Mouse (Mus musculus) embryonic stem cell, embryonic (primary cell): ENCODE data around the gene Gm42372.

ENCODE experiments used
- CTCF ChIA-PET, 4 experiments: fragments of 300-600 bp in 2 of 4; fragments of 350-600 bp in 2 of 4; sonication (Branson Sonifier 250); formaldehyde crosslinking; loops; one replicate each; lab custom pipeline; 2022; ENCODE audit warnings: inconsistent platforms in 2 of 4; lab: Charles Lee
- POLR2A ChIA-PET, 4 experiments: fragments of 300-600 bp in 2 of 4; fragments of 350-600 bp in 2 of 4; sonication (Branson Sonifier 250); formaldehyde crosslinking; loops; one replicate each; lab custom pipeline; 2022; ENCODE audit warnings: antibody characterized with exemption in 4 of 4, inconsistent platforms in 1 of 4; lab: Charles Lee

Gm42372 gene

DNA sequence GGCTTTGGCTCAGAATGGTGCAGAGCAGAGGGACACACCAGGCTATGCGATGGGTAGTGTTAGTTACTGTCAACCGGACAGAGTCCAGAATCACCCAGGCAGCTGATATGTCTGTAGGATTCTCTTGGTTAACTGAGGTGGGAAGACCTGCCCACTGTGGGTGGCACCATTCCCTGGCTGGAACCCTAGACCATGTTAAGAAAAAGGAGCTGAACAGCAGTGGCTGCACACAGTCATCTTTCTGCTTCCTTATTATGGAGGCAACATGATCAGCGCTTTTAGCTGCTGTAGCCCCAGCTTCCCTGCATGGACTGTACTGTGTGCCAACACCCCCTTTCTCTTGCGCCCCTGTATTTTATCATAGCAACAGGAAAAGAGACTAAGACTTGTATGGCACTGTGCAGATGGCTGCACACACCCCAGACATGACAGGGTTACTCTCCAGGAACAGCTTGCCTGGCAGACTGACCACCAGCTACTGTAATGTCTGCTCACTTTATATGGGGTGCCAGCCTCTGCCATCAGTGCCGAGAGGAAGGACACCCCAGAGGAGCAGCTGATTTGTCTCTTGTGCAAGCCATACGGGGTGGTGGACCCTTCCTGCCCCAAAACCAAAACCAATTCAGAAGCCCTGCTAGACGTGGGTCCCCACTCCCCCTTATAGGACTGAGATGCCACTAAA lies 29.2 kb downstream of the Gm42372 start:
- CTCF ChIA-PET: no interaction called here
- POLR2A ChIA-PET: interaction anchor here in 3 of 4 experiments (0.5 to 1.5 kb wide), 5 partner anchors 9 to 266 kb away, joined by 3 read pairs; no protein-coding TSS in a partner anchor

- CTCF ChIA-PET: interaction anchor here in 2 of 4 experiments (0.8 to 1.6 kb wide), 7 partner anchors 9 to 88 kb away, joined by 3 to 6 read pairs (median 4); no protein-coding TSS in a partner anchor
Observed at GRCm38 (mm10) chr7:17015381-17015780, 32.5 kb downstream of the Gm42372 start.

GRCm38 (mm10) chr7:17017036-17017435 lies 34.1 kb downstream of the Gm42372 start:
- ChIA-PET CTCF (interaction anchor here (0.7 to 1.3 kb wide), 7 partner anchors 14 to 84 kb away, joined by 3 to 4 read pairs (median 3); no protein-coding TSS in a partner anchor), POLR2A (interaction anchor here in 3 of 4 experiments (0.5 to 1.9 kb wide), 8 partner anchors 10 to 220 kb away, joined by 3 to 5 read pairs (median 4); no protein-coding TSS in a partner anchor)

More at GRCm38 (mm10) chr7:17015381-17015780, 32.5 kb downstream of the Gm42372 start:
- POLR2A ChIA-PET: interaction anchor here in 3 of 4 experiments (0.6 to 1.7 kb wide), 6 partner anchors 10 to 46 kb away, joined by 3 to 6 read pairs (median 4); no protein-coding TSS in a partner anchor

DNA sequence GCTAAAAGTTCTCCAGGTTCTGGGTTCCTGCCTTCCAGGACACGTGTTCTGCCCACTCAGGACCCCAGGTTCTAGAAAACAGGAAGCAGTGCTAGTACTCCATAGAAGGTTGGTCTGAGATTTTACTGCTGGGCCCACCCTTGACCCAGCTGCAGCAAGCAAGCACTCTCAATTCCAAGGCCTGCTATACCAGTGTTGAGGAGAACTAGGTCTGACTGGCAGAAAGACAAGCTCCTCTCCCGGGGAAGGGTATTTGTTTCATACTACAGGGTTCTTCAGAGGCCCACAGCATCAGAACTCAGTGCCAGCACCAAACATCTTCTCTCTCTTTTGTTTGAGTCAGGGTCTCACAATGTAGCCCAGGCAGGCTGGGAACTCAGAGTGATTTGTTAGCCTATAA lies 35.0 kb downstream of the Gm42372 start:
- POLR2A ChIA-PET: interaction anchor here in 2 of 4 experiments (0.8 to 1.9 kb wide), 4 partner anchors 11 to 70 kb away, joined by 3 to 5 read pairs (median 4); no protein-coding TSS in a partner anchor

GRCm38 (mm10) chr7:17019426-17020166 lies 36.7 kb downstream of the Gm42372 start:
- CTCF ChIA-PET: interaction anchor here in 1 of 4 experiments (1.0 kb wide), 1 partner anchor 31 kb away, joined by 3 read pairs; no protein-coding TSS in a partner anchor
- POLR2A ChIA-PET: interaction anchor here in 1 of 4 experiments (1.0 kb wide), 1 partner anchor 43 kb away, joined by 3 read pairs; no protein-coding TSS in a partner anchor

More for the DNA sequence above, 35.0 kb downstream of the Gm42372 start:
- CTCF ChIA-PET: interaction anchor here in 1 of 4 experiments (1.0 to 1.3 kb wide), 3 partner anchors 33 to 85 kb away, joined by 3 to 4 read pairs (median 3); no protein-coding TSS in a partner anchor

- POLR2A ChIA-PET: interaction anchor here in 1 of 4 experiments (0.6 kb wide), 1 partner anchor 100 kb away, joined by 5 read pairs; no protein-coding TSS in a partner anchor
- CTCF ChIA-PET: interaction anchor here in 1 of 4 experiments (2.2 kb wide), 1 partner anchor 20 kb away, joined by 7 read pairs; no protein-coding TSS in a partner anchor
Observed at GRCm38 (mm10) chr7:17022176-17022575, 39.3 kb downstream of the Gm42372 start.

GRCm38 (mm10) chr7:17023701-17024100 lies 40.8 kb downstream of the Gm42372 start:
- ChIA-PET POLR2A (interaction anchor here in 3 of 4 experiments (0.7 to 1.4 kb wide), 4 partner anchors 12 to 181 kb away, joined by 3 to 4 read pairs (median 3); partner anchors contain the start of gene Prkd2 (in 1 of the 3)), CTCF (interaction anchor here (0.6 to 2.2 kb wide), 7 partner anchors 8 to 213 kb away, joined by 3 to 7 read pairs (median 3); no protein-coding TSS in a partner anchor)

GRCm38 (mm10) chr7:17024141-17024540 lies 41.3 kb downstream of the Gm42372 start:
- ChIA-PET CTCF (interaction anchor here in 3 of 4 experiments (1.2 to 2.2 kb wide), 5 partner anchors 8 to 129 kb away, joined by 3 to 7 read pairs (median 3); no protein-coding TSS in a partner anchor), POLR2A (interaction anchor here in 3 of 4 experiments (0.7 to 1.4 kb wide), 4 partner anchors 12 to 181 kb away, joined by 3 to 4 read pairs (median 3); partner anchors contain the start of gene Prkd2 (in 1 of the 3))

- POLR2A ChIA-PET: interaction anchor here in 2 of 4 experiments (1.0 to 1.8 kb wide), 8 partner anchors 9 to 75 kb away, joined by 3 to 6 read pairs (median 4); partner anchors contain the start of gene Gm42372 (in 1 of the 2)
- CTCF ChIA-PET: interaction anchor here (0.5 to 2.1 kb wide), 10 partner anchors 9 to 1068 kb away, joined by 3 to 6 read pairs (median 3); no protein-coding TSS in a partner anchor
Observed at GRCm38 (mm10) chr7:17024814-17025504, 42.1 kb downstream of the Gm42372 start.

- ChIA-PET POLR2A (interaction anchor here in 2 of 4 experiments (1.0 to 1.8 kb wide), 8 partner anchors 10 to 75 kb away, joined by 3 to 6 read pairs (median 4); partner anchors contain the start of gene Gm42372 (in 1 of the 2)), CTCF (interaction anchor here (0.6 to 2.1 kb wide), 5 partner anchors 23 to 41 kb away, joined by 3 to 6 read pairs (median 3); no protein-coding TSS in a partner anchor)
Observed at GRCm38 (mm10) chr7:17025505-17025894, 42.6 kb downstream of the Gm42372 start.

DNA sequence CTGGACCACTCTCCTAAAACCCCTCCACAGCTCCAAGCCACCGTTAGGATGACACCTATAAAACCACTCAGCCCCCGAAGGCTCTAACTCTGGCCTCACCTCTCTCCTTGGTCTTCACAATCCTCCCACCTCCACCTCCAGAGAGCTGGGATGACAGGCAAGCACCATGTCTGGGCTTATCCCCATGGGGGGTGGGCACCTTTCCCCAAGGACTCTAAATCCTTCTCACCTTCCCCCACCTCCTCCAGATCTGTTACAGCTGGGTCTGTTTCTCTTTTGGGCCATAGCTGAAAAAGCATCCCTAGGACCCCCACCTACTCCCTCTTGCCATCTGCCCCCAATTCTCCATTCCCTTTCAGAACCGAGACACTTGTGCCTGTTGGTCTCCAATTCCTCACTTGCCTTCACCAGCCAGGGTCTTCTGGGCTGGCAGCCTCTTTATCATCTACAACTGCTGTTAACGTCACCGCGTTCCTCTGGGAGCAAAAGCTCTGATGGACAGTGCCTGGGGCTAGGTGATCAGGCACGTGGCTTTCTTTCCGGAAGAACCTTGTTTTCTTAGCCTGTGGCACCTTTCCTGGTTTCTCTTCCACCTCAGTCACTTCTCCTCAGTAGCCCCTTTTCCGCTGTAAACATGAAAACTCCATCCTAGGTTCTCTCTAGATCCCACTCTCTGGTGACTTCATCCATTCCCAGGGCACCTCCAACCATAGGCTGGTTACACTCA lies 43.2 kb downstream of the Gm42372 start:
- POLR2A ChIA-PET: interaction anchor here in 2 of 4 experiments (0.7 to 2.0 kb wide), 10 partner anchors 10 to 128 kb away, joined by 3 to 6 read pairs (median 4); partner anchors contain the start of gene Gm42372 (in 1 of the 2)
- CTCF ChIA-PET: interaction anchor here in 3 of 4 experiments (0.8 to 2.1 kb wide), 3 partner anchors 24 to 81 kb away, joined by 3 to 6 read pairs (median 3); partner anchors contain the start of gene Pnmal2 (in 1 of the 3)

DNA sequence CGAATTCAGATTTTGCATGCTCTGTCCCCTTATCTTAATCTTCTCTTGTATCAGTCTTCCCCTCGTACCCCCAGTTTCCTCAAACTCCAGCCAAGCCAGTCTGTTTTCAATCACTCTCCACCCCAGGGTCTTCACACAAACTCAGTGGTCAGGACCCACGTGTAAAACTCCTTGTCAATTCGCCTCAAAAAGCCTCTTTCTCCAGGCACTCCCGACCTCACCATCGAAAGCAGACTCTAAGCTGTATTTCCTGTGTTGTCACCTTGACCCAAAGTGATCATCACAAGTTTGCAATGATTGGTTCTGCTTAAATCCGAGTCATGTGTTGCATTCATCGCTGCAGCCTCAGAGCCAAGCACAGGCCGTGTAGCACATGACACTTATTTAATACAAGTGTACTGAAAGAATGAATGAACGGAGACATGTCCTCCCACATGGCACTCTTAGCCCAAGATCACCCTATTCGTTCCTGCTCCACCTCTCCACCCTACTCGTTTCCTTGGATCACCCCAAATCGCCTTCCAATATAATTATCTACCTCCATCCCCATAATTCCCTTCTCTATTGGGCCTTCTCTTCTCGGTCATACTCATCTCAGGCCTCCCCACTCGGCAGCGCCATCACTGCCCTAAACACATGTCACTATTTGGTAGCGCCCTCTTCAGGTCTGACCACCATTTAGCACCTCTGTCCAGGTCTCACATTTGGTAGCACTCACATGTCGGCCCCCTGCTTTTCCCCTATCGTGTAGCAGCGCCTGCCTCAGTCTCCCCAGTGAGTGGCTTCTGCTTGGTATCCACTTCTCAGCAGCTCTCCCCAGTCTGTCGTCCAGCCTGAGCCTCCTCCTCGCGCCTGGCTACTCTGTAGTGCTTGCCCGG lies 44.1 kb downstream of the Gm42372 start:
- POLR2A ChIA-PET: interaction anchor here in 2 of 4 experiments (1.0 to 2.1 kb wide), 5 partner anchors 11 to 29 kb away, joined by 3 to 6 read pairs (median 4); no protein-coding TSS in a partner anchor

DNA sequence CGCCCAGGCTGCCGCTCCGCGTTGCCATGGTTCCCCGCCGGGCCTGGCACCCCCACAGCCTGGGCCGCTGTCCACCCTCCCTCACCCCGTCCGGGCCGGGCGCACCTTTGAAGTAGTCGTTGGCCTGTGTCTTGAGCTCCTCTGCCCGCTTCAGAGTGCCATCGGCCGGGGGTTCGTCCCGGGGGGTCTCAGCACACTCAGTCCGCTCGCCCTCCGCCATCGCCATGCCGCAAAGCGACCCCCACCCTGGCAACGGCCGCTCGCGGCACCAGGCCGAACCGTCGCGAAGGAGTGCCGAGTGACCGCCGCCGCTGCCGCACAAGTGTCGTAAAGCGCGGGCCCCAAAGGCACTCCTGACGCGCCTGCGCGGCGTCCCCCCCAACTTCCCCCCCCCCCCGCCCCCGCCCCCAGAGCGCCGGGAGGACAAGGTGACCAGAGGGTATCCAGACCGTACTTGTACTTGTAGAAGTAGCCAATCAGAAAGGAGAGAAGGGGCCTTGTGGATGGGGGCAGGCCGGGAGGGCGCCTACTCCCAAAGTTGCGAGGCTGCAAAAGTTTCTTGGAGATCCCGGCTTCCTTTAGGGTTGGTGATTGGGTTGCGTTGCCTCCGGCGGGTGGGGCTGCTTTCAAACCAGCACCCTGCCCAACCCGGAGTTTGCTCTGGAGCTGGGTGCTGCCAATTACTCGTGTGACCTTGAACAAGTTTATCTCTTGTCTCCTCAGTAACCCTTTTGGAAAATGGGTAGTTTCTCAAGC lies 44.9 kb downstream of the Gm42372 start, which contains the start of gene Ppp5c:
TSS of gene Ppp5c (minus strand) at position 337 of the 756 bp plus-strand sequence.
- CTCF ChIA-PET: interaction anchor here (0.6 to 2.4 kb wide), 5 partner anchors 23 to 398 kb away, joined by 3 to 9 read pairs (median 6); no protein-coding TSS in a partner anchor
- POLR2A ChIA-PET: interaction anchor here in 3 of 4 experiments (0.6 to 2.1 kb wide), 11 partner anchors 11 to 621 kb away, joined by 3 to 6 read pairs (median 4); no protein-coding TSS in a partner anchor

More for the DNA sequence above, 44.1 kb downstream of the Gm42372 start:
- CTCF ChIA-PET: interaction anchor here (0.6 to 2.4 kb wide), 6 partner anchors 24 to 82 kb away, joined by 3 to 9 read pairs (median 5); partner anchors contain the start of gene Pnmal2 (in 1 of the 4)

DNA sequence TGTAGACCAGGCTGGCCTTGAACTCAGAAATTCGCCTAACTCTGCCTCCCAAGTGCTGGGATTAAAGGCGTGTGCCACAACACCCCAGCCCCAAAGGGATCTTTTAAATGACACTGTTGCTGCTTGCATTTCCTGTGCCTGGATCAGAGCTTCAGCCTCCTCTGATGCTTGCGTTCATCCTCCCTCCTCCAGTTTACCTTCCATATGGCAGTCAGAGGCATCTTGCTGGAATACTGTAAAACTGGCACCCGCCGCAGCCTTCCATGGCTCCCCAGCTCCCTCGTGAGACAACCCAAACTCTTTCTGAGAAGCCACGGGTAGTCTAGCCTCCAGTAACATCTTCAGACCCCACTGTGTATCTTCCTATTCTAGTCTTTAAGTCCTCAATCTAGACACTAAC lies 46.0 kb downstream of the Gm42372 start:
- CTCF ChIA-PET: interaction anchor here in 3 of 4 experiments (0.6 to 2.4 kb wide), 4 partner anchors 22 to 96 kb away, joined by 3 to 7 read pairs (median 5); no protein-coding TSS in a partner anchor

More for the DNA sequence above, 46.0 kb downstream of the Gm42372 start:
- POLR2A ChIA-PET: interaction anchor here in 2 of 4 experiments (1.0 to 2.1 kb wide), 6 partner anchors 10 to 129 kb away, joined by 3 to 6 read pairs (median 4); no protein-coding TSS in a partner anchor
